Mouse (Mus musculus) layer of hippocampus, adult 18-20 months (tissue): ENCODE measurements at regions not wholly inside any gene's neighbourhood (a gene's known extent, or its start where the extent isn't known, plus 50 kb on each side); places are given as distances from the start of the nearest gene placed in this dataset.

Experiments
- DNase-seq, 2 experiments: peaks; one replicate each; pipeline ENCODE4 v3.0.0; 2022; ENCODE audit warnings: low spot score in 2 of 2

- peak; percentile 16 to 43 for DNase-seq
Observed at GRCm38 (mm10) chr5:133821273-133821672, 278.2 kb upstream of the Castor2 start.

DNA sequence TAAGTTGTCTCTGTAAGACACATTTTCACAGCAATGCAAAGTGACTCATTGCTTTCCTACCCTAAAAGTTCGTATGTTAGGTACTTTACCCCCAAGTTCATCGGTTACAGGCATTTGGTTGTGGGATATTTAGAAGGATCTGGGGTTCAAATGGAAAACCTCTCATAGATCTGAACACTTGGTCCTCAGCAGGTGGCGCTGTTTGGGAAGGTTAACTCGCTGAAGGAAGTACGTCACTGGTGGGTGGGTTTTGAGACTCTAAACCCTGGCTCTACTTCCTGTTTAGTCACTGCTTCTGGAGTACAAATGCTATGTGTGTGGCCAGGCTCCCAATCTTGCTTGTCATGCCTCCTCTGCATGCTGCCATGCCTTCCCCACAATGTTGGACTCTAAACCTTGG is 284.0 kb upstream of the Castor2 start:
- DNase-seq: no peak

- peak in 1 of 2 experiments; percentile 43 for DNase-seq
Observed at GRCm38 (mm10) chr5:133814436-133814835, 285.1 kb upstream of the Castor2 start.

DNA sequence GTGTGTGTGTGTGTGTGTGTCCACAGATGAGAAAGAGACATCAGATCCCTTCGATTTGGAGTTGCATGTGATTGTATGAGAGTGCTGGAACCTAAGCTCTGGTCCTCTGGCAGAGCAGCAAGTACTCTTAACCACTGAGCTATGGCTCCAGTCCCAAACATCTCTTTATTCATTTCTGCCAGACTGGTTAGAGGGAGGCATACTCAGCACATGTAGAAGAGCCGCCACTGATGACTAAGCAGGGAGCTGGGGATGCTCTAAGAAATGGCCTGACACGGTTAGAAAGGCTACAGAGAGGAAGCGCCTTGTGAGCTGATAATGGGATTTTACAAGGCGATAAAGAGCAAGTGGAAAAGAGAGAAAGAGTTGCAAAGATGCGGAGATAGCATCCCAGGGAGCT is 287.3 kb upstream of the Castor2 start:
- no peak for DNase-seq

- peak; percentile 28 to 71 for DNase-seq
Observed at GRCm38 (mm10) chr5:133806891-133807290, 292.6 kb upstream of the Castor2 start.

- no peak for DNase-seq
Observed at GRCm38 (mm10) chr5:133802001-133802400, 297.5 kb upstream of the Castor2 start.

DNA sequence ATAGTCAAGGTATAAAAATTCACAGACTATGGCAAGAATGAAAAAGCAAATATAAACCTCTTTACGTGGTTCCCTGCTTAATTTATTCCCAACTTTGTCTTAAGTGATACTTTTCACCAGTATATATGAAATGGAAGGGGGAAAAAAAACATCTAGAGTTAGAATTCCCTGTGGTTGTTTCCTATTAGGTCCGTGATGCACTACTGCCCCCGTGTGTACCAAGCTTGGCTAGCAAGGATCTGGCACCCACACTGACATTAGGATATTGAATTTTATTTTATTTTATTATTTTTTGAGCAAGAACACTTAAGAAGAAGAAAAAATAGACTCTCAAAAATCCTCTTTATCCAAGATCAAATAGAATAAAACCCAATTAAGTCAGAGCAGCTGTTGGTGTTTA is 303.9 kb upstream of the Castor2 start:
- DNase-seq: peak; percentile 27 to 73

GRCm38 (mm10) chr5:133790726-133791125 is 308.8 kb upstream of the Castor2 start:
- no peak for DNase-seq

- DNase-seq: no peak
Observed at GRCm38 (mm10) chr5:133788006-133788405, 311.5 kb upstream of the Castor2 start.

DNA sequence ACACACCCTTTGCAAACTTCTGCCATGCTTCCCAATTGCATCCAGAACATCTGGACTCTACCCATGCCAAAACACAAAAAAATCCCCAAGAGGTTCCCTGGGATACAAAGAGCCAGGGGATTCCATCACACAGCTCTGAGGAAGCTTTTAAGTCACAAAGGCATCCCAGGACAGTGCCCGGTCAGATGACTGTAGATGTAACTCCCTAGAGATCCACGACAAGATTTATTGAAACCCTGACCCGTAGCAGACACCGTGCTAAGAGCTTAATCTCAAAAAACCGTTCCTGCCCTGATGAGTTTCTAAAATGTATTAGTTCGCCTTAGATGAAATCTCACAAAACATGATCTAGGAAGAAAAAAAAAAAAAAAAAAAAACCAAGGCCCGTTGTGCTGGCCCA is 312.0 kb upstream of the Castor2 start:
- no peak for DNase-seq

GRCm38 (mm10) chr5:133776591-133776990 is 322.9 kb upstream of the Castor2 start:
- no peak for DNase-seq

- no peak for DNase-seq
Observed at GRCm38 (mm10) chr5:133774116-133774515, 325.4 kb upstream of the Castor2 start.

GRCm38 (mm10) chr5:133768856-133769255 is 330.7 kb upstream of the Castor2 start:
- DNase-seq: peak in 1 of 2 experiments; percentile 32

DNA sequence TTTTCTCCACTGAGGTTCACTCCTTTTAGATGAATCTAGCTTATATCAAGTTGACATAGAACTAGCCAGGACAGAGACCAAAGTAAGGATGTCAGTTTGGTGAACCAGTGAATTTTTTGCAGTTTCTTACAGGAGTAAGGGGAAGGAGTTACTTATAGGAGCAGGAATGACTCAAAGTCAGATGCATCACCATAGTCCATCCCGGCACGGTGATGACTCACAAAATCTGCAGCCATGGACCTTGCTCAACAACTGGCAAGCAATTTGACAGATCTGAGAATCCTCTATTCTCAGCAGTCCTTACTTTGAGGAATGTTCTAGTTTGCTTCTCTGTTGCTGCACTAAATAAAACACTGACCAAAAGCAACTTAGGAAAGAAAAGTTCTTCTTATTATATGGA is 341.7 kb upstream of the Castor2 start:
- no peak for DNase-seq

DNA sequence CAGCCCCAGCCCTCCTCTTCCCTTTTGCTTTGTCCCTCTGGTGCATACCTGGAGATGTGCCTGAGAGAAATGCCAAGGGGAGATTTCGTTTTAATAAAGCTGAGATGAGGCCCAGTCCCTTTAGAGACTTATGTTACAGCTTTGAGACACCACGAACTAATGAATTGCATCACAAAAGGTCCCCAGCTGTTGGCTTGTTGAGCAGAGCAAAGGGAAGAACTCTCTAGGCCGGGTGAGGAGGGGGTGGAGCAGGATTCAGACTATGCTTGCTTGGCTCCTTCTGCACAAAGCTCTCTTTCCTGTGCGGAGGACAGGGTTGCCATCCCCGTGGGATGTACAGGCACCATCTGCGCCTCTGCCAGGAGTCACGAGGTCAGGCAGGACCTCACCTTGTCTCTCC is 345.3 kb upstream of the Castor2 start:
- no peak for DNase-seq

GRCm38 (mm10) chr5:133753461-133754160 is 345.9 kb upstream of the Castor2 start:
- peak in 1 of 2 experiments; percentile 2 for DNase-seq

- no peak for DNase-seq
Observed at GRCm38 (mm10) chr5:133746960-133747359, 352.6 kb upstream of the Castor2 start.

- no peak for DNase-seq
Observed at GRCm38 (mm10) chr5:133746411-133746810, 353.1 kb upstream of the Castor2 start.

DNA sequence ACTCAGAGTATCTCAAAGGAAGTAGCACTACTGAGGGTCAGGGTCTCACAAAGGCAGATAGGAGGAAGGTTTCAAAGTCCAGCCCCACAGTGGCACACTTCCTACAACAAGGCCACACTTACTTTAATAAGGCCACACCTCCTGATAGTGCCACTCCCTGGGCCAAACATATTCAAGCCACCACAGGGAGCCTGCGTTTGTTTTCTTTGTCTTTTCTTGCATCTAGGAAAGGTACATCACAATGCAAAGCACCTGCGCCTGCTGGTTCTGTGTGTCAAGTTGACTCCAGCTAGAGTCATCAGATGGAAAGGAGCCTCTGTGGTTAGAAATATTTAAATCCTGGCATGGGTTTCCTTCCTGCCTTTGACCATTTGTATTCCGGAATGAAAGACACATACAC is 355.4 kb upstream of the Castor2 start:
- DNase-seq: no peak

DNA sequence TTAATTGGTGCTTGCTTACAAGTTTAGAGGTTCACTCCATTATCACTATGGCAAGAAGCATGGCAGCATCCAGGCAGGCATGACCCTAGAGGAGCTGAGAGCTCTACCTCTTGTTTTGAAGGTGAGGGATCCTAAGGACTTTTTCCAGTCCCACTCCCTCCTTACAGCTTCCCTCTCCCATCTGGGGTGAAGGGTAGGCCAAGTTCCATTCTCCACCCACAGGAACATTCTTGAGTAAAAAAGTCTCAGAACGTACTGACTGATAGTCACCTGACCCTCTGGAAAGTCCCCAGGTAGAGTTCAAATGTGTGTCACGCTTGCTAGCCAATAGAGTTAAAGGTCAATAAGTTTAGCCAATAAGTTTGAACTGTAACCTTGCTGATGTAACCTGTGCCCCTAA is 355.9 kb upstream of the Castor2 start:
- no peak for DNase-seq

DNA sequence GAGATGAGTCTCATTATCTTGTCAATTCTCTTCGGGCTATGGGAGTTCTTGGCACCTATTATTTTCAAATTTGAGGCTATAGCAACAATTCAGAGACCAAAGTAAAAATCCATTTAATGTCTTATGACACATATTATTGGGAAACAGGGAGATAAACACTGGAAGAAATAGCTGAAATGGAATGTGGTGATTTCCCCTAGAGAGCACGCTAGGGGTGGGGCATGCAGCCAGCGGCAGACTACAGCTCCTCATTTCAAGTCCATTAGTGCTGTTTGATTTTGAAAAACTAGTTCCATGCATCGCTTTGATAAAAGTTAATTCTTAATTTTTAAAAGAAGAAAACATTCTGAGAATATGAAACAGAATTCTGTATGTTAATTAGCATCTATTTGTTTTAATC is 367.6 kb upstream of the Castor2 start:
- DNase-seq: no peak

DNA sequence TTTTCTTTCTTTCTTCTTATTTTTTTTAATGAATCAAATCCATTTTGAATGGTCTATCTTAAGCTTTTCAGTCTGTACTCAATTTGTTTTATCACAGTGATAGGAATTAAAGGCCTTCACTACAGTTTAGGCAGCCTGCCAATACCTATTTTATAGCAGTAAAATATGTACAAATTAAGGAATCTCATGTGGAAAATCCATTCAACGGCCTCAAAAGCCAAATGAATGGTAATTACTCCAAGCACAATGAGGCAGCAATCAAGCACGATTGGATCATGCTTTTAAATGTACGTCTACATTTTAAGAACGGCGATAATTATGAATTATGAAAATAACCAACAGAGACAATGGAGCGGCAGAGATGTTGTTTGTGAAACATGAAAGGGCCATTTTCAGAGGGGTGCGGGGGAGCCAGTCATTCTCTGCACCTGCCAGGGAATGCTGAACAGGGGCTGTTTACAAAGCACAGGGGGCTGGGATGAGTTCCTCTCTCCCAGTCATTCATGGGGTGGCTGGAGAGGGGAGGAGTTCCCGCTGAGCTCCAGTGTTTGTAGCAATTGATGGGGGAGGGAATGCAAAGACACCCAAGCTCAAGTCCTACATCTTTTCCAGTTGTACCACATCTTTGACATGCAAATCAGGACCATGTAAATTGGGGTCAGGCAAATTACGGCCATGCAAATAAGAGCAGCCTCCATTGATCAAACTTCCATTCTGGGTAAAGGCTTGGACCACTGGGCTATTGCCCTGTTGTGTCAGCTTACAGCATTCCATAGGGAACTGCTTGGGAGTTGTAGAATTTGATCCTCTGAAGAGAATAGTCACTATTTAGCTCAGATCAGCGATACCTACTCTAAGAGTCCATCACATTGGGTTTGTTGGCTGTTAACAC is 381.1 kb upstream of the Castor2 start:
- peak; percentile 2 to 3 for DNase-seq

DNA sequence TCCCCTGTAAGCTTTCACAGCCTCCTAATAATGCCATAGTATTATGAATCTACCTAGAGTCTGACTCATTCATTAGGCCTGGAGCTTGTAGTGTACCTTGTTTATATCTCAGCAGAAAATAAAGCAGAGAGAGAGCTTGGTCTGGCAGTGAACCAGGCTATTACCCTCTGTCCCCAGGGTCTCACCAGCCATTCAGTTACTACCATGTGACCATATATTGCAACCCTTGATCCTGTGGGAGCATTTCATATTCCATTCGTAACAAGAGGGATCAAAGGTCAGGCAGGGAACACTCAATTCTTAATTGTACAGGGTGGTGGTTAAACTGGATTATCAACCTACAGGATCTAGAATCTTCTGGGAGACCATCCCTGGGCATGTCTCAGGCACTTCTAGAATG is 383.7 kb upstream of the Castor2 start:
- DNase-seq: no peak
